14 mouse cellular contexts compared by ENCODE assay signal in genomic region chr10:21892104-21892503, GRCm38 (mm10).
"Had no signal": no experiment of that assay in that cellular context is flagged by ENCODE, and none has a peak within 500 bp of the region (broad histone marks: within the 10 kb centered on the region; RNA-seq: fewer than 3 reads in every experiment).

No protein-coding gene starts in this region.

- H3K9me3 ChIP-seq: liver, embryonic 15.5 days; neural tube, embryonic 12.5 days had no signal

- H3K27ac ChIP-seq: liver, embryonic 15.5 days; midbrain, embryonic 10.5 days; midbrain, embryonic 12.5 days; neural tube, embryonic 12.5 days had no signal

- DNase-seq: lung, adult 18-20 months; lung, postnatal 10 days; lung, postnatal 4 days; midbrain, embryonic 14.5 days; right cerebral cortex, postnatal 14 days; thymus, adult 2 months; thymus, postnatal 25 days; thymus, postnatal 4 days had no signal

- H3K27me3 ChIP-seq: liver, embryonic 15.5 days; midbrain, embryonic 12.5 days; neural tube, embryonic 12.5 days had no signal

- H3K4me3 ChIP-seq: liver, embryonic 15.5 days; midbrain, embryonic 10.5 days; midbrain, embryonic 12.5 days; neural tube, embryonic 12.5 days had no signal

- ATAC-seq: midbrain, embryonic 16.5 days had no signal

- H3K9ac ChIP-seq: liver, embryonic 15.5 days; lung, embryonic 14.5 days; midbrain, embryonic 12.5 days; neural tube, embryonic 12.5 days had no signal

- H3K36me3 ChIP-seq: liver, embryonic 15.5 days; midbrain, embryonic 10.5 days; midbrain, embryonic 12.5 days had no signal

- H3K4me1 ChIP-seq: liver, embryonic 15.5 days; midbrain, embryonic 10.5 days; midbrain, embryonic 12.5 days; neural tube, embryonic 12.5 days had no signal

- H3K4me2 ChIP-seq: liver, embryonic 15.5 days; lung, embryonic 14.5 days; midbrain, embryonic 12.5 days; neural tube, embryonic 12.5 days had no signal
